Mouse (Mus musculus): Measurements from ENCODE around the gene Cacna1s.

DNA sequence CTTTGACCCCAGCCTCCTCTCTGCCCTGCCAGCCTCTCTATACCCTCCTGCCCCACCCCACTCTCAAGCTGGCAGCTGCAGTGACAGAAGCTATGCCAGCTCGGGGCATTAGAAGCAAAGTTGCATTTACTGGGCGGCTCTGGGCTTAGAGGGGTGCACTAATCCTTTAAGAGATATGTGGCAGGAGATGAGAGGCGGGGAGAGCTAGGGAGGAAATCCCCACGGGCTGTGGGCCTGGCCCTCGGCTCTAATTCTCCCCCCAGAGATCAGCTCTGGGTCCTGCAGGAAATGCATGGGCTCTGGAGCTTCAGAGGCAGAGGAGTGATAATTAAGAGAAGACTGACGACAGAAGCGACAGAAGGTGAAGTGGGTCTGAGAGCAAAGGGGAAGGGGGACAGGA, 19.6 kb upstream of the Cacna1s start:
- TF ChIP-seq CTCF (IDR thresholded peaks at IDR 0.05; ENCODE audit: low read depth) (no peak), EP300 (IDR thresholded peaks at IDR 0.05; ENCODE audit: low read depth) (no peak)
